Mouse (Mus musculus) cerebellum, adult 2 months (tissue): Measurements from ENCODE around the gene Tmem209. TPM values are rescaled to one million over a fixed set of nuclear protein-coding genes. Genes with fewer than 3 reads are reported as not detected.

Source experiments
- DNase-seq, 2 experiments: peaks; one replicate each; pipeline ENCODE4 v3.0.0; 2021
- H3K27ac ChIP-seq: fragments of 200-500 bp; 2 replicates; pipeline ENCODE4 v1.5.1; 2012; ENCODE audit warnings: low read length, control low read depth, inconsistent platforms; ENCODE audit not compliant: insufficient read depth
- H3K27me3 ChIP-seq: fragments of 200-500 bp; 2 replicates; pipeline ENCODE4 v1.6.1; 2012; ENCODE audit warnings: inconsistent platforms, mild to moderate bottlenecking, low read length, moderate library complexity; ENCODE audit not compliant: control insufficient read depth, insufficient read depth
- H3K4me1 ChIP-seq: fragments of 200-500 bp; 2 replicates; pipeline ENCODE4 v1.6.1; 2011; ENCODE audit warnings: low read length; ENCODE audit not compliant: control insufficient read depth, insufficient read depth
- H3K4me3 ChIP-seq: fragments of 200-500 bp; replicated peaks from 2 replicates; pipeline ENCODE3; 2011; ENCODE audit warnings: mild to moderate bottlenecking, low read depth, low read length, control low read depth; ENCODE audit not compliant: insufficient read depth
- CTCF ChIP-seq: fragments of 200-500 bp; IDR thresholded peaks from 2 replicates; pipeline ENCODE4 v1.5.1; 2011; ENCODE audit warnings: low read depth, mild to moderate bottlenecking, control low read depth, low read length, moderate library complexity, borderline replicate concordance; ENCODE audit not compliant: insufficient read depth
- POLR2A ChIP-seq: fragments of 200-500 bp; IDR thresholded peaks from 2 replicates; pipeline ENCODE4 v1.6.1; 2011; ENCODE audit warnings: low read length, control low read depth, borderline replicate concordance; ENCODE audit not compliant: insufficient read depth
- WGBS: fragments of 180-500 bp; shearing (Covaris S2); methylation state at CpG from one replicate; pipeline ENCODE4 v1.1.7; 2018; 5-methylcytosine and 5-hydroxymethylcytosine counted together
- polyA plus RNA-seq: library from polyadenylated mRNA; depleted of rRNA; stranded (reverse); fragments of >200 nt; gene quantifications from 2 replicates; pipeline ENCODE4 v1.2.3, GENCODE M21; 2012

Tmem209 gene
- polyA plus RNA-seq, 1 experiment = 33.9 TPM

DNA sequence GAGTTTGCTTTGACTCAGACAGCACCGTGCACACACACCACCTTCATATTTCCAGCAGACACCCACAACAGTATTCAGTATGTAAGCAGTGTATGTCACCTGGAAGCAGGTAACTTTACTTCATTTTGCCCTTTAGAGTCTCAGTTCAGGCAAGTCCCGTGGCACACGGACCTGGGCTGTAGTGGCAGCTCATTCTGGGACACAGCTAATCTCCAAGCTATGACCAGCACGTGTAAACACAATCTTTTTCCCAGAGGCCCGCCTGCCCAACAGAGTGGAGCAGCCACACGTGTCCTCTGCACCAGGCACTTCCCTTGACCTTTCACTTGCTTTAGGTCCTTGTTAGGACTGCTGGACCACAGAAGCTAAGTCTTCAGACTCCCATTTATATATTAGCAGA lies 23.1 kb downstream of the Tmem209 start:
- Histone ChIP-seq H3K4me3 (no peak overlapping the region), H3K27ac (no peak overlapping the region), H3K4me1 (no peaks in the 10 kb centered on the region), H3K27me3 (no peaks in the 10 kb centered on the region)
- no peak for TF ChIP-seq POLR2A
- no peak for TF ChIP-seq CTCF
- DNase-seq = no peak
- WGBS = 90% methylated on average over 6 of the region's 6 CpGs

DNA sequence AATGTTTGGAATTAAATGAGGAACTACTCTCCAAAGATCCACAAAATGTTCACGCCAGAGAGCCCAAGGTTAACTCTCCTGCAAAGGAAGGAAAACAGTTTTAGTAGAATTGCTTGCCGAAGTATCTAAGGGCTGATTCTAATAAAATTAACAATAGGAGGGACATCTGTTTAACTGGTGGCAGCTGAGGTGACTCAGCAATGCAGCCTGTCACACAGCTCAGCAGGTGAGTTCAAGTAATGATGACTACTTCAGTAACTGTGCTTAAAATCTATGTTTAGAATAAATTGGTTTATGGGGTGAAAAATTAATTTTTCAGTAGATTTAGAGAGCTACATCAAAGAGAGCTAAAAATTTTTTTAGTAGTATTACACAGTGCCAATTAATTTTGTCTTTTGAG lies 26.7 kb downstream of the Tmem209 start:
- no peak overlapping the region for H3K27ac ChIP-seq
- no peak for DNase-seq
- TF ChIP-seq POLR2A = no peak
- no peak for TF ChIP-seq CTCF
- H3K27me3 ChIP-seq = no peaks in the 10 kb centered on the region
- 71% methylated on average over 2 of the region's 2 CpGs for WGBS
- H3K4me3 ChIP-seq = no peak overlapping the region
- H3K4me1 ChIP-seq = peaks cover 11% of the 10 kb centered on the region

DNA sequence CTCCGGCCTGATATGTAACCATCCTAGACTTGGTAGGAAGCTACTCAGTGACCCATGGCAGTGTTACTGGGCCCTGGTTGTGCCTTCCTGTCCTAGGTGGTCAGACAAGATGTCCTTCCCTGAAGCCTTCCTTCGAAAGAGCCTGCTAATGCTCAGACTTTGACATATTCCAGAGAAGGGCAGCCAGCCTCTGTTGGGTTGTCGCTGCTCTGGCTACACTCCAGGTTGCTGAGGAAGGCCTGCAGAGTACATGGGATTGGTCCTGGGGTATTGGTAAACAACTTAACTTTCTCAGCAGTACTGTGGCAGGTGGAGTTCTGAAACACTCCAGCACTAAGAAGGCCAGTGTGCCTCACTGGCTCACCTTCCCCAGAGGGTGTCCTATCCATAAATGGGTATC lies 30.2 kb downstream of the Tmem209 start:
- H3K27me3 ChIP-seq = no peaks in the 10 kb centered on the region
- 49% methylated on average over 3 of the region's 3 CpGs for WGBS
- H3K4me3 ChIP-seq = no peak overlapping the region
- TF ChIP-seq POLR2A = no peak
- no peak for TF ChIP-seq CTCF
- H3K27ac ChIP-seq = no peak overlapping the region; the same call in 1 of the 2 replicates
- peaks cover 28% of the 10 kb centered on the region for H3K4me1 ChIP-seq
- no peak for DNase-seq

DNA sequence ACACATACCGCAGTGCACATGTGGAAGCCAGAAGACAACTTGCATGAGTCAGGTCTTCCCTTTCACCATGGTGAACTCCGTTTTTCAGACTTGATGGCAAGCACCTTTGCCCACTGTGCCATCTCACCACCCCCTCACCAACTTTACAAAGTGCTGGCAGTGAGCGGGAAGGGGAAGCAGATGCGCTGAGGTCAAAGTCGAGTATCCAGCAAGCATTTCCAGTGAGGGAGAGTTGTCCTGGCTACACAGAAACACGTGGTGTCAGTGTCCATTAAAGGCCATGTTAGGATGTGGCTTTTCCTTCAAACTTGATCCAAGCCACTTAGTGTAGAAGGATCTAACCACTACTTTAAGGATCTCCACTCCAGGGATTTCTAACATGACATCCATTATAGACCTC lies 31.8 kb downstream of the Tmem209 start:
- TF ChIP-seq POLR2A (no peak), CTCF (no peak)
- no peak for DNase-seq
- WGBS = 84% methylated on average over 6 of the region's 6 CpGs
- no peaks in the 10 kb centered on the region for H3K27me3 ChIP-seq
- peaks cover 28% of the 10 kb centered on the region for H3K4me1 ChIP-seq
- H3K4me3 ChIP-seq = no peak overlapping the region
- H3K27ac ChIP-seq = peak overlapping the region; percentile 51; the same call in 1 of the 2 replicates

DNA sequence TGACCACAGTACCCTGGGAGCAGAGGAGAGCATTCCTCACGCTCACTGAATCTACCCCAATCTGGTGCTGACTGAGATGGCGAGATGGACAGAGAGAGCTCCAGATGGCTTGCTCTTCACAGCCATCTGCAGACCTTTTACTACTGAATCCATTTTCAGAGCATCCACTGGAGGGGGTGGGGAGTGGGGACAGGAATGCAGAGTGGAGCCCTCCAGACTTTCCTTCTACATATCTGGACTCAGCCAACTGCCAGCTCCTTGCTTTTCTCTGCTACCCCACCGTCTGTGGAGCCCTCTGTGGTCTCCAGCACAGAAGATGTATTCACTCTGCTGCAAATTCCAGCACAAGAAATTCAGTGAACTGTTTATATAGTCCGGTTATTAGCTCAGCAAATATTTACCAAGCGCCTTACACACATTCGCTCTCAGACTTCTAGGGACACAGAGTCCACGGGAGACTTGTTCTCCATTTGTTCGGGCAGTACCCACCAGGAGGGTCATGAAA lies 32.3 kb downstream of the Tmem209 start:
- Histone ChIP-seq H3K27me3 (no peaks in the 10 kb centered on the region), H3K4me3 (no peak overlapping the region), H3K4me1 (peaks cover 28% of the 10 kb centered on the region), H3K27ac (peak overlapping the region; percentile 51)
- no peak for TF ChIP-seq CTCF
- 0 out of 2 replicates have a peak, but pooled peaks have one; percentile 4 for TF ChIP-seq POLR2A
- DNase-seq = peak; percentile 60 to 74
- WGBS = 55% methylated on average over 8 of the region's 8 CpGs

DNA sequence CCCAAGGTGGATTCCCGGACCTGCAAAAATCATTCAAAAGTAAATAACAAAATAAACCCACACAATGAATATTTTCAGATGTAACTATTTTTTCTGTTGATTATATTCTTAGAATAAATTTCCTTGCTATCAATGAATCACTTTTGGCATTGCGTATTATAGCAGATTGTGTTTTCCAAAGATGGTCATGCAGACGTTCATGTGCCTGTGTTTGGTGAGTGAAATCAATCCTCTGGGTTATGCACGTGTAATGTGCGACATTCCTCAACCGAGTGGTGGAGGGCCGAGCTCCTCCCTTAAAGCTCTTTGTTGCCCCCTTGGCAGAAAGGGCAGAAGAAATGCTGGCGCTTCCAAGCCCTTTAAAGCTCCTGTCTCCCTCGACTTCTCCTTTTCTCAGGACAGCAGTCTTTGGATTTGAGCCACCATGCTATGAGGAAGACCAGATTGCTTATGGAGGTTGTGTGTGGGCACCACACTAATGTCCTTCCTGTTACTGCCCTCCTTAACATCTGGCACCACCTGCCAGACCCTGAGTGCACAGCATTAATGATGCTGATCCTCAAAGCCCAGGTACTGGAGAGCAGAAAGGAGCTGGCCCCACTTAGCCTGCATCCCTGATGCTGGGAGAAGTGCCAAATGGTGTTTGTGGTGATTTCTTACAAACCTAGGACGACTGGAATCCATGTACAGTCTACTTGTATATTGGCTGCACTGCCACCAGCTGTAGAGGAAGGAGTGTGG lies 33.4 kb downstream of the Tmem209 start:
- no peak for DNase-seq
- no peak overlapping the region for H3K4me3 ChIP-seq
- H3K27me3 ChIP-seq = no peaks in the 10 kb centered on the region
- TF ChIP-seq POLR2A (no peak), CTCF (no peak)
- H3K4me1 ChIP-seq = peaks cover 28% of the 10 kb centered on the region
- 57% methylated on average over 10 of the region's 10 CpGs for WGBS
- peak overlapping the region; percentile 51; the same call in 1 of the 2 replicates for H3K27ac ChIP-seq

DNA sequence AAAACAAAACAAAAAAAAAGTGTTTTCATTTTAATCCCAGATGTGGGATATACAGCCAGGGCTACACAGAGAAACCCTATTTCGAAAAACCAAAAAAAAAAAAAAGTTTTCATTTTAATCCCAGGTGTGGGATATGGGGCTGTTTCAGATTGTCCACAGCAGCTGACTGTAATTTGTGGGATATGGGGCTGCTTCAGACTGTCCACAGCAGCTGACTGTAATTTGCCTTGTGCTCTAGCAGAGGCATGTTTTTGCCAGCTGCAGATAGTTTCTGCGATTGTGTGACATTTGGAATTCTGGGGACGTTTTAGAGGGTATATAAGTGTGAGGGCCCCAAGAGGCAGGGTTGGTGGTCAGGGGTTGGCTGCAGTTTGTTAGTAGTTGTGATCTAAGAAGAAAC lies 37.9 kb downstream of the Tmem209 start:
- no peak overlapping the region for H3K27ac ChIP-seq
- DNase-seq = no peak
- WGBS = 90% methylated on average over 3 of the region's 3 CpGs
- no peaks in the 10 kb centered on the region for H3K27me3 ChIP-seq
- no peak overlapping the region for H3K4me3 ChIP-seq
- H3K4me1 ChIP-seq = peaks cover 25% of the 10 kb centered on the region
- TF ChIP-seq CTCF = no peak
- TF ChIP-seq POLR2A = no peak

DNA sequence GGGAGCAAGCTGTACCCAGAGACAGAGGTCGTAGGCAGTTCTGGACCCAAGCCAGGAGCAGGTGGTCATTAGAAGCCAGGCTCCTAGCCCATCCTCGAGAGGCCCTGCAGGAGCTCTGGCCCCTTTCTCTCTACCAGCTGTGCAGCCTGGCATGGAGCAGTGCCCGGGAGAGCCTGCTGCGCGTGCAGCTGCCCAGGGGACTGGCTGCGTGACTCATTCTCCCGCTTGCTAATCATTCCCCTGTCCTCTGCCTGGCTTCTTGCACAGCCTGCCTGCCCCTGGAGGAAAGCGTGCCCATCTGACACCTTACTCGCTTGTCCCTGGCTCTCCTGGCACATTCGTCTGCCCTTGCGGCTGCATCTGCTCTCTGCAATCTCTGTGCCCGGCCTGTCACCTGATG lies 40.2 kb downstream of the Tmem209 start:
- WGBS = 4% methylated on average over 12 of the region's 12 CpGs
- DNase-seq = peak; percentile 89 to 92

More for the DNA sequence above, 40.2 kb downstream of the Tmem209 start:
- Histone ChIP-seq H3K4me1 (peaks cover 18% of the 10 kb centered on the region), H3K4me3 (no peak overlapping the region), H3K27me3 (no peaks in the 10 kb centered on the region), H3K27ac (peak overlapping the region; percentile 44)
- no peak for TF ChIP-seq CTCF
- TF ChIP-seq POLR2A = no peak; the same call in 1 of the 2 replicates
